Mouse (Mus musculus): ENCODE data around the gene Osbp2.

Gene Osbp2

GRCm38 (mm10) chr11:3686885-3687284 is 176.8 kb downstream of the Osbp2 start:
- no peak for DNase-seq

GRCm38 (mm10) chr11:3686318-3686717 is 177.4 kb downstream of the Osbp2 start:
- no peak for DNase-seq

- no peak for DNase-seq
Measured at GRCm38 (mm10) chr11:3685431-3685830, 178.3 kb downstream of the Osbp2 start.

GRCm38 (mm10) chr11:3684723-3685430 is 178.8 kb downstream of the Osbp2 start:
- no peak for DNase-seq

- DNase-seq: no peak
Measured at GRCm38 (mm10) chr11:3684232-3684631, 179.5 kb downstream of the Osbp2 start.

GRCm38 (mm10) chr11:3683696-3684095 is 180.0 kb downstream of the Osbp2 start:
- no peak for DNase-seq

- DNase-seq: no peak
Measured at GRCm38 (mm10) chr11:3679771-3680170, 183.9 kb downstream of the Osbp2 start.

- DNase-seq: no peak
Measured at GRCm38 (mm10) chr11:3677204-3677603, 186.5 kb downstream of the Osbp2 start.

- DNase-seq: no peak
Measured at GRCm38 (mm10) chr11:3676423-3676822, 187.3 kb downstream of the Osbp2 start.

GRCm38 (mm10) chr11:3674545-3674944 is 189.2 kb downstream of the Osbp2 start:
- no peak for DNase-seq

- no peak for DNase-seq
Measured at GRCm38 (mm10) chr11:3671000-3671628, 192.6 kb downstream of the Osbp2 start.

- DNase-seq: no peak
Measured at GRCm38 (mm10) chr11:3669849-3670248, 193.9 kb downstream of the Osbp2 start.

- DNase-seq: no peak
Measured at GRCm38 (mm10) chr11:3668768-3669167, 194.9 kb downstream of the Osbp2 start.

GRCm38 (mm10) chr11:3667506-3667905 is 196.2 kb downstream of the Osbp2 start:
- no peak for DNase-seq

GRCm38 (mm10) chr11:3661964-3662363 is 201.7 kb downstream of the Osbp2 start:
- DNase-seq: no peak
